In genomic region chr9:58112321-58112751, GRCm38 (mm10) we compare ENCODE assay signal across 9 mouse cellular contexts. TPM values are rescaled to one million over a fixed set of nuclear protein-coding genes. Genes with fewer than 3 reads are reported as not detected.
DNase-seq lines count a peak whose midpoint lies in the region; ATAC-seq and TF ChIP-seq lines count a peak whose summit lies in the region.
"Had no signal": no experiment of that assay in that cellular context is flagged by ENCODE, and none has a peak within 500 bp of the region (broad histone marks: within the 10 kb centered on the region; RNA-seq: fewer than 3 reads in every experiment).

No protein-coding gene starts in this region.

- no peak for TF ChIP-seq POLR2A in brain, embryonic 14.5 days (IDR thresholded peaks at IDR 0.05; ENCODE audit: borderline replicate concordance, extremely low read depth, insufficient read depth, insufficient read length, poor library complexity, severe bottlenecking)

- WGBS in intestine, embryonic 14.5 days: 27% methylated on average over 6 of the region's 6 CpGs
- WGBS in intestine, postnatal 0 days: 33% methylated on average over 6 of the region's 6 CpGs
- 3% methylated on average over 6 of the region's 6 CpGs for WGBS in hindbrain, embryonic 15.5 days

- no peak overlapping the region for H3K4me2 ChIP-seq in intestine, embryonic 14.5 days (ENCODE audit: low read length)
- H3K4me2 ChIP-seq in intestine, postnatal 0 days (replicated peaks; ENCODE audit: low read depth): no peak overlapping the region
- no peak overlapping the region for H3K4me2 ChIP-seq in hindbrain, embryonic 15.5 days

- no peak overlapping the region for H3K9ac ChIP-seq in intestine, embryonic 14.5 days (ENCODE audit: low read length)
- H3K9ac ChIP-seq in intestine, postnatal 0 days (ENCODE audit: low read depth, low read length): no peak overlapping the region
- H3K9ac ChIP-seq in hindbrain, embryonic 15.5 days: no peak overlapping the region

- H3K36me3 ChIP-seq in intestine, embryonic 14.5 days (ENCODE audit: control insufficient read depth, insufficient read depth, low read length): no peaks in the 10 kb centered on the region
- H3K36me3 ChIP-seq in intestine, postnatal 0 days (ENCODE audit: control insufficient read depth, insufficient read depth): no peaks in the 10 kb centered on the region
- H3K36me3 ChIP-seq in hindbrain, embryonic 15.5 days: no peaks in the 10 kb centered on the region

- ATAC-seq in intestine, embryonic 14.5 days (replicated peaks; ENCODE audit: low FRiP score, low TSS enrichment, low read depth): peak; percentile 65
- ATAC-seq in intestine, postnatal 0 days: no peak
- peak; percentile 65 for ATAC-seq in hindbrain, embryonic 15.5 days (ENCODE audit: low FRiP score, low read depth)
- peak; percentile 48; the same call in 1 of the 2 replicates for ATAC-seq in neutrophil, adult 5-6 weeks (ENCODE audit: extremely low read depth, insufficient number of reproducible peaks, low FRiP score, poor library complexity, severe bottlenecking)

- H3K27me3 ChIP-seq in intestine, embryonic 14.5 days (replicated peaks; ENCODE audit: control insufficient read depth, insufficient read depth, low read length): peaks cover 14% of the 10 kb centered on the region; the same call in 1 of the 2 replicates
- H3K27me3 ChIP-seq in intestine, postnatal 0 days (replicated peaks; ENCODE audit: control insufficient read depth, insufficient read depth, low read length): no peaks in the 10 kb centered on the region
- H3K27me3 ChIP-seq in hindbrain, embryonic 15.5 days: no peaks in the 10 kb centered on the region

- no peak overlapping the region for H3K27ac ChIP-seq in intestine, embryonic 14.5 days (ENCODE audit: low read depth)
- H3K27ac ChIP-seq in intestine, postnatal 0 days (ENCODE audit: low read depth, low read length): no peak overlapping the region
- H3K27ac ChIP-seq in hindbrain, embryonic 15.5 days (replicated peaks): peak overlapping the region; percentile 87

- DNase-seq in intestine, embryonic 14.5 days (ENCODE audit: low spot score): no peak
- peak; percentile 94 for DNase-seq in brain, embryonic 14.5 days (ENCODE audit: low read depth)
- no peak for DNase-seq in frontal cortex, postnatal 25 days (ENCODE audit: low spot score in 2 of 2)
- DNase-seq in cerebellum, adult 9-11 months: no peak
- no peak for DNase-seq in heart, postnatal 14 days
- DNase-seq: kidney, adult 2 months had no signal

- H3K4me3 ChIP-seq in intestine, embryonic 14.5 days (ENCODE audit: low read depth, low read length): no peak overlapping the region
- H3K4me3 ChIP-seq in intestine, postnatal 0 days (ENCODE audit: low read depth, low read length): no peak overlapping the region
- no peak overlapping the region for H3K4me3 ChIP-seq in hindbrain, embryonic 15.5 days

- no peaks in the 10 kb centered on the region for H3K9me3 ChIP-seq in intestine, embryonic 14.5 days (ENCODE audit: control insufficient read depth, low read length)
- H3K9me3 ChIP-seq in intestine, postnatal 0 days (ENCODE audit: control insufficient read depth): no peaks in the 10 kb centered on the region
- no peaks in the 10 kb centered on the region for H3K9me3 ChIP-seq in hindbrain, embryonic 15.5 days

- intact Hi-C loops in heart, postnatal 14 days (cut with DNase I): no loop called here

- no peak for TF ChIP-seq CTCF in intestine, postnatal 0 days (IDR thresholded peaks at IDR 0.05; ENCODE audit: low read depth)
- no peak for TF ChIP-seq CTCF in brain, embryonic 14.5 days (IDR thresholded peaks at IDR 0.05; ENCODE audit: borderline replicate concordance, extremely low read depth, insufficient read depth, insufficient read length)

- H3K4me1 ChIP-seq in intestine, embryonic 14.5 days (replicated peaks; ENCODE audit: control insufficient read depth, insufficient read depth, low read length): peaks cover 34% of the 10 kb centered on the region
- H3K4me1 ChIP-seq in intestine, postnatal 0 days (replicated peaks; ENCODE audit: control insufficient read depth, insufficient read depth, low read length): peaks cover 19% of the 10 kb centered on the region
- H3K4me1 ChIP-seq in hindbrain, embryonic 15.5 days (replicated peaks): peaks cover 62% of the 10 kb centered on the region

RNA-seq across cellular contexts. Expression of gene Ccdc33, which starts 6.3 kb away (rescaled TPM):
- polyA plus RNA-seq in intestine, embryonic 14.5 days (2014; fragmentation: Nextera tagmentation; extraction: Ambion mirVana): 0.11 and 0.27 TPM in 2 replicates
- polyA plus RNA-seq in intestine, postnatal 0 days (2015; fragmentation: Nextera tagmentation; extraction: Ambion mirVana): 0.14 and 0.16 TPM in 2 replicates
- 0.89 and 1.2 TPM in 2 replicates for polyA plus RNA-seq in brain, embryonic 14.5 days (2012; rRNA removed)
- polyA plus RNA-seq in hindbrain, embryonic 15.5 days (2015; fragmentation: Nextera tagmentation; extraction: Ambion mirVana): 0.38 and 0.58 TPM in 2 replicates
- total RNA-seq in neutrophil, adult 5-6 weeks (2017): not detected in 2 replicates
- under 1 TPM in 1 of 2 experiments, not detected in 1; 0.53 TPM for total RNA-seq in heart, postnatal 14 days (2021)
- polyA plus RNA-seq: kidney, adult 2 months had no signal

RNA-seq across cellular contexts. Expression of gene Stra6, which starts 48.7 kb away (rescaled TPM):
- 8.6 and 9.5 TPM in 2 replicates for polyA plus RNA-seq in intestine, embryonic 14.5 days (2014; fragmentation: Nextera tagmentation; extraction: Ambion mirVana)
- 0.48 and 0.71 TPM in 2 replicates for polyA plus RNA-seq in intestine, postnatal 0 days (2015; fragmentation: Nextera tagmentation; extraction: Ambion mirVana)
- polyA plus RNA-seq in brain, embryonic 14.5 days (2012; rRNA removed): 14.2 and 18.6 TPM in 2 replicates
- 16.0 and 17.5 TPM in 2 replicates for polyA plus RNA-seq in hindbrain, embryonic 15.5 days (2015; fragmentation: Nextera tagmentation; extraction: Ambion mirVana)
- not detected in 2 replicates for total RNA-seq in neutrophil, adult 5-6 weeks (2017)
- under 1 TPM; 0.32 to 0.76 TPM for total RNA-seq in heart, postnatal 14 days (2021)
